Mouse (Mus musculus) embryonic facial prominence, embryonic 14.5 days (tissue): ENCODE results near the gene Evx2. TPM values are rescaled to one million over a fixed set of nuclear protein-coding genes. Genes with fewer than 3 reads are reported as not detected.

Experiments used
- ATAC-seq: fragments of 200-750 bp; cut with Nextera tagmentation; 2 replicates; pipeline ENCODE4 v1.8.0; 2017; ENCODE audit warnings: low read depth, moderate number of reproducible peaks, moderate TSS enrichment
- DNase-seq: peaks from one replicate; pipeline ENCODE4 v3.0.0-alpha.2; 2015; ENCODE audit warnings: low spot score
- H3K27ac ChIP-seq: fragments of 300-500 bp; sonication (generic); replicated peaks from 2 replicates; pipeline ENCODE4 v1.5.1; 2014; ENCODE audit warnings: low read depth, mild to moderate bottlenecking, low read length, moderate library complexity
- H3K27me3 ChIP-seq: fragments of 300-500 bp; sonication (generic); replicated peaks from 2 replicates; pipeline ENCODE4 v1.6.1; 2014; ENCODE audit warnings: low read length; ENCODE audit not compliant: control insufficient read depth, insufficient read depth
- H3K36me3 ChIP-seq: fragments of 300-500 bp; sonication (generic); 2 replicates; pipeline ENCODE4 v1.6.1; 2014; ENCODE audit warnings: low read length, mixed read lengths; ENCODE audit not compliant: control insufficient read depth, insufficient read depth
- H3K4me1 ChIP-seq: fragments of 300-500 bp; sonication (generic); 2 replicates; pipeline ENCODE4 v1.6.1; 2014; ENCODE audit warnings: antibody characterized with exemption, low read length; ENCODE audit not compliant: control insufficient read depth, insufficient read depth
- H3K4me2 ChIP-seq: fragments of 300-500 bp; sonication (generic); 2 replicates; pipeline ENCODE4 v1.6.1; 2014; ENCODE audit warnings: low read depth, mild to moderate bottlenecking, low read length, moderate library complexity, mixed read lengths
- H3K4me3 ChIP-seq: fragments of 300-500 bp; sonication (generic); 2 replicates; pipeline ENCODE4 v1.5.1; 2014; ENCODE audit warnings: low read depth, mild to moderate bottlenecking, low read length
- H3K9ac ChIP-seq: fragments of 300-500 bp; sonication (generic); 2 replicates; pipeline ENCODE4 v1.6.1; 2014; ENCODE audit warnings: low read depth, mild to moderate bottlenecking, low read length, moderate library complexity, mixed read lengths
- H3K9me3 ChIP-seq: fragments of 300-500 bp; sonication (generic); 2 replicates; pipeline ENCODE4 v1.6.1; 2016; ENCODE audit warnings: low read length; ENCODE audit not compliant: control insufficient read depth
- WGBS: fragments of 180-500 bp; shearing (Covaris S2); extraction: QIAGEN DNeasy Blood & Tissue Kit; methylation state at CpG from one replicate; pipeline ENCODE4 v1.1.7; 2014; 5-methylcytosine and 5-hydroxymethylcytosine counted together
- polyA plus RNA-seq: library from polyadenylated mRNA; unstranded; fragments of >200 nt; fragmentation: Nextera tagmentation; extraction: Ambion mirVana; gene quantifications from 2 replicates; pipeline ENCODE4 v1.2.1, GENCODE M21; 2014

The Evx2 gene
- polyA plus RNA-seq: not detected in 2 replicates

DNA sequence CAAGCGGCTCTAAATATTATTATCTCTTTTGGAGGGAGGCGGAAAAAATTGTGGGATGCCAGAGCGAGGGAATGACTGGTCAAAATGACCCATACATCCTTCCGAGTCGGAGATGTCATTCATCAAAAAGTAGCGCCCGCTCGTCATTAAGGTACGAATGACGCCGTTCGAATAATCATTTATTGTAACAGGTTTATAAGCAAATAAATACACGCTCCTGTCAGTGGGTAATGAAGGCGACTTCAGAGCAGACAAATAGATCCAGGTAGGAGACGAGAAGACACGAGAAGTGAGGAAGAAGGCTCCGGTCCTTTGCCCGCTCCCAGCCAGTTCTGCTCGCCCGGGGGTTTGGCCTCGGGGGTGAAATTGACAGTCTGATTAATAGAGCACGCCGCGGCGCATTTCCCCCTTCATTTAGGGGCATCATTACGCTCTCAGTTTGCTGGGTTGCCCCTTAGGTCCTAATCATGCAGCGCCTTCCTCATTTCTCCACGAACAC, at the start of gene Evx2:
Evx2 (minus strand) TSS at position 51 of the 499 bp plus-strand sequence.
- H3K27ac ChIP-seq: no peak within 1 kb of the TSS

DNA sequence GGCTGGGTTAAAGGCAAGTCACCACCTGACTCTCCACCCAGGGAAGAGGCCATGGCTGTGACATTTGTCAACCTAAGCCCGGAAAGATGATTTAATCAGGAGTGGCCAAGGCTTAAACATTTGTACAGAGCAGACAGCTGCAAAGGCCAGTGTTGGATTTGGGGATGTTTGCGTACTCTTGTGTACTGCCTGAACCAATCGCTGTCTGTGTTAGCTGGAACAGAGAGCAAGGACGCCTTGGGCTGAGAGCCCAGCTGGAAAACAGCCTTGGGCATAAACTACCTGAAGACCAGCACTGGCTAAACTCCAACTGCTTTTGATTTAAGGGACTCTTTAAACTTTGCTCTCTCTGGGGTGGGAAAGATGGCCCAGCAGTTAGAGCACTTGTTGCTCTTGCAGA, 49.3 kb upstream of the Evx2 start:
- no peak overlapping the region for H3K9ac ChIP-seq
- H3K4me2 ChIP-seq: no peak overlapping the region
- no peak overlapping the region for H3K27ac ChIP-seq
- no peak for DNase-seq
- no peaks in the 10 kb centered on the region for H3K9me3 ChIP-seq
- 10% methylated on average over 4 of the region's 4 CpGs for WGBS
- peaks cover 97% of the 10 kb centered on the region for H3K27me3 ChIP-seq
- H3K4me1 ChIP-seq: peaks cover 12% of the 10 kb centered on the region; the same call in 1 of the 2 replicates
- no peaks in the 10 kb centered on the region for H3K36me3 ChIP-seq
- ATAC-seq: no peak
- no peak overlapping the region for H3K4me3 ChIP-seq

More for the DNA sequence above, at the start of gene Evx2:
- H3K4me3 ChIP-seq: peak within 1 kb of the TSS; percentile 16; the same call in 1 of the 2 replicates
- peaks cover 100% of the 10 kb centered on the region for H3K27me3 ChIP-seq
- H3K9me3 ChIP-seq: no peaks in the 10 kb centered on the region
- 3% methylated on average over 27 of the region's 28 CpGs for WGBS
- 0 out of 2 replicates have a peak within 1 kb of the TSS, but pooled peaks have one; percentile 18 for H3K4me2 ChIP-seq
- no peak for ATAC-seq
- H3K9ac ChIP-seq: no peak within 1 kb of the TSS
- no peaks in the 10 kb centered on the region for H3K36me3 ChIP-seq
- DNase-seq: no peak
- 0 out of 2 replicates have a peak, but pooled peaks cover 3% of the 10 kb centered on the region for H3K4me1 ChIP-seq

DNA sequence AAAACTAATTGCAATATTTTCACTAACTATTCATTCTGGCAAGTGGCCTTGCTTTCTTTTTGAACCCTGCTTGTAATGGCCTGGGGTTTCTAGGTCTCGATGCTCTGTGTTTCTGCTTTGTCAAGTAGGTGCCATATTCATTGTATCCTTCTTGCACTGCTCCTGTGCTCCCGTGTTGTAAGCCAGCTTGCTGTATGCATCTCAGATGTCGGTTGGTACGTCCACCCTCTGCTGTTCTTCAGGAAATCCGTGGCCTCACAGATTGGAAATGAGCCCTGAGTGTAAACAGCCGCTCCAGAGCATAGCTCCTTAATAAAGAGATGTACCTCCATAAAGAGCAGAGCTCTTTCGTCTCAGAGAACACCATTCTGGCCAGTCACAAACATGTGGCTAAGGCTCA, 48.2 kb upstream of the Evx2 start:
- Histone ChIP-seq H3K36me3 (no peaks in the 10 kb centered on the region), H3K4me2 (no peak overlapping the region), H3K27me3 (peaks cover 97% of the 10 kb centered on the region), H3K4me3 (no peak overlapping the region), H3K27ac (no peak overlapping the region), H3K9ac (no peak overlapping the region), H3K9me3 (no peaks in the 10 kb centered on the region), H3K4me1 (peaks cover 12% of the 10 kb centered on the region; the same call in 1 of the 2 replicates)
- WGBS: 11% methylated on average over 7 of the region's 7 CpGs
- ATAC-seq (no peak), DNase-seq (no peak)

DNA sequence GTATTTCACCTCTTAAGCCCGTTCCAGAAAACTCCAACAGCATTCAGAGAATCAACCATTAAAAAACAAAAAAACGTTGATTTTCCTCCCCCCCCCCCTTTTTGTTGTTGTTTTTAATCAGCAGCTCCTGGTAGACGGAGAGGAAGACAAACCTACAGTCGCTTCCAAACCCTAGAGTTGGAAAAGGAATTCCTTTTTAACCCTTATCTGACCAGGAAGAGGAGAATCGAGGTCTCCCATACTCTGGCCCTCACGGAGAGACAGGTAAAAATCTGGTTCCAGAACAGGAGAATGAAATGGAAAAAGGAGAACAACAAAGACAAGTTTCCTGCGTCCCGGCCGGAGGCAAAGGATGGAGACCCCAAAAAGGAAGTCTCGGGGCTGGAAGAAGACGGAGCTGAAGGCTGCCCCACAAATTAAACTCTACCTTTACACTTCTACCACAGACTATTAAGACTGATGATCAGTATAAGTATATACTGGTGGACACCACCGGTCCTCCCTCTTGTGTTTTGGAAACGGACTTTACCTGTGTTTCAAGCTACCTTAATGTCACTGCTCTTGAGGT, 47.1 kb upstream of the Evx2 start:
- no peaks in the 10 kb centered on the region for H3K9me3 ChIP-seq

DNA sequence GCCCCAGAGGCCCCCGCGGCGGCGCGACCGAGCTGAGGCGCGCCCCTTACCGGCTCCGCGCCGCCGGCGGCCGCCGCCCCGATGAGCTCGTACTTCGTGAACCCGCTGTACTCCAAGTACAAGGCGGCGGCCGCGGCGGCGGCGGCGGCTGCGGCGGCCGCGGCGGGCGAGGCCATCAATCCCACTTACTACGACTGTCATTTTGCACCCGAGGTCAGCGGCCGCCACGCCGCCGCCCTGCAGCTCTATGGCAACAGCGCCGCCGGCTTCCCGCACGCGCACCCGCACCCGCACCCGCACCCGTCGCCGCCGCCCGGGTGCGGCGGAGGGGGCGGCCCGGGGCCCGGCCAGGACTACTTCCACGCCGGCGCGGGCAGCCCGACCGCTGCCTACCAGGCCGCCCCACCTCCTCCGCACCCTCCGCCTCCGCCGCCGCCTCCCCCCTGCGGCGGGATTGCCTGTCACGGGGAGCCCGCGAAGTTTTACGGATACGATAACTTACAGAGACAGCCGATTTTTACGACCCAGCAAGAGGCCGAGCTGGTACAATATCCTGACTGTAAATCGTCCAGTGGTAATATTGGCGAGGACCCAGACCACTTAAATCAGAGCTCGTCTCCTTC, 46.2 kb upstream of the Evx2 start:
- no peaks in the 10 kb centered on the region for H3K36me3 ChIP-seq
- ATAC-seq (0 out of 2 replicates have a peak, but pooled peaks have one; percentile 23), DNase-seq (no peak)
- WGBS: under 1% methylated on average over 15 of the region's 85 CpGs
- 0 out of 2 replicates have a peak overlapping the region, but pooled peaks have one; percentile 28 for H3K27ac ChIP-seq
- H3K9me3 ChIP-seq: no peaks in the 10 kb centered on the region
- peak overlapping the region; percentile 72 for H3K4me2 ChIP-seq
- H3K9ac ChIP-seq: peak overlapping the region; percentile 58
- peak overlapping the region; percentile 44 for H3K4me3 ChIP-seq
- peaks cover 96% of the 10 kb centered on the region for H3K27me3 ChIP-seq
- peaks cover 12% of the 10 kb centered on the region; the same call in 1 of the 2 replicates for H3K4me1 ChIP-seq

More for the DNA sequence above, 47.1 kb upstream of the Evx2 start:
- no peak for DNase-seq
- Histone ChIP-seq H3K36me3 (no peaks in the 10 kb centered on the region), H3K4me1 (peaks cover 12% of the 10 kb centered on the region; the same call in 1 of the 2 replicates), H3K4me2 (peak overlapping the region; percentile 11; the same call in 1 of the 2 replicates), H3K4me3 (peak overlapping the region; percentile 44), H3K27ac (no peak overlapping the region), H3K9ac (no peak overlapping the region), H3K27me3 (peaks cover 96% of the 10 kb centered on the region)
- no peak for ATAC-seq
- 2% methylated on average over 13 of the region's 13 CpGs for whole genome bisulfite sequencing

DNA sequence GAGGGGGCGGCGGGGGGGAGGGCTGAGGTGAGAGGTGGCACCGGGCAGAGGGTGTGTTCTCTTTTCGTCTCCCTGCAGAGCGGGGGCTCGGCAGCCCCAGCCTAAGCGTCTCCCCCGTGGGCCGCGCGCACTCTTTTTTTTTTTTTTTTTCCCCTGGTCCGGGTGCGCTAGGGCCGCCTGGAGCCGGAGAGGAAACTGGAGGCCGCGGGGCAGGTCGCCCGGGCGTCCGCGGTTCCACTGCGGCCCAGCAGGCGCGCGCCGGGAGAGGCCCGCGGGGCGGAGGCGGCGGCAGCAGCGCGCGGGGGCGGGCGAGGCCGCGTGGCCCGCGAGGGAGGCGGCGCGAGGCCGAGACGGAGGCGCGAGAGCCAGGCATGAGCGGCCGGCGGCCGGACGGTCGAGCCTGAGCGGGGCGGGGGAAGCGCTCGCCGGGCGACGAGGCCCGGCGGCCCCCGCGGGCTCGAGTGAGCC, 45.7 kb upstream of the Evx2 start:
- Histone ChIP-seq H3K9me3 (no peaks in the 10 kb centered on the region), H3K9ac (peak overlapping the region; percentile 58), H3K4me3 (peak overlapping the region; percentile 44), H3K4me2 (peak overlapping the region; percentile 72), H3K27me3 (peaks cover 96% of the 10 kb centered on the region), H3K27ac (0 out of 2 replicates have a peak overlapping the region, but pooled peaks have one; percentile 28), H3K36me3 (no peaks in the 10 kb centered on the region), H3K4me1 (peaks cover 12% of the 10 kb centered on the region; the same call in 1 of the 2 replicates)
- ATAC-seq (peak; percentile 22; the same call in 1 of the 2 replicates), DNase-seq (no peak)
- 0% methylated on average over 9 of the region's 66 CpGs for WGBS

DNA sequence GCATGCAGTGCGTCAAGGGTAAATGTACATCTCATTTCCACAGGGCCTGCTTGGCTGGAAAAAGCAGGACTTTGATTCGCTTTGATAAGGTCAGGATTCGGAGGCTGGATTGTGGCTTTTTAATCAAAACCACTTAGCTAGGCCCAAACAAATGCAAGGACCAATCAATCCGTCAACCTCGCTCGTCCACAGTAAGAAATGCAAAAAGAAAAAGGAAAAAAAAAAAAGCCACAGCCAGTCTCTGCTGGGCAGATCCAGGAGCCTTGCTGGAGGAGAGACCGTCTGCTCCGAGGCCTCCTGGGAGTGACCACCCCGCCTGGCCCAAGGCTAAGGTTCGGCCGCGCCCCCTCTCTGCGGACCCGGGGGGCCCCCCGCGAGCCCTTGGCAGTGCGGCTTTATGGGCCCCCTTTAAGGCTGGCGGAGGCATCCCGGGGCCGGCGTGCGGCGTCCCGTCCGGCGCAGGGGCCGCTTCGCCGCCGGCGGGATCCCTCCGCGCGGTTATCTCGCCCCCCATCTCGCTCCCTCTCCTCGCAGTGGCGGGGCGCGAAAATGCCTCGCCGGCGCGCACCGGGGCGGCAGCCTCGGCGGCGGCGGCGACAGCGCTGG, 45.1 kb upstream of the Evx2 start, which contains the start of gene Hoxd8:
Hoxd8 (plus strand) TSS at position 223 of the 606 bp plus-strand sequence.
- peak within 1 kb of the TSS; percentile 58 for H3K9ac ChIP-seq
- ATAC-seq (no peak), DNase-seq (peak; percentile 55)
- no peaks in the 10 kb centered on the region for H3K36me3 ChIP-seq
- H3K27me3 ChIP-seq: peaks cover 96% of the 10 kb centered on the region
- H3K4me3 ChIP-seq: peak within 1 kb of the TSS; percentile 44
- H3K4me2 ChIP-seq: peak within 1 kb of the TSS; percentile 72
- peaks cover 12% of the 10 kb centered on the region; the same call in 1 of the 2 replicates for H3K4me1 ChIP-seq
- H3K9me3 ChIP-seq: no peaks in the 10 kb centered on the region
- WGBS: 4% methylated on average over 9 of the region's 52 CpGs
- H3K27ac ChIP-seq: 0 out of 2 replicates have a peak within 1 kb of the TSS, but pooled peaks have one; percentile 28

DNA sequence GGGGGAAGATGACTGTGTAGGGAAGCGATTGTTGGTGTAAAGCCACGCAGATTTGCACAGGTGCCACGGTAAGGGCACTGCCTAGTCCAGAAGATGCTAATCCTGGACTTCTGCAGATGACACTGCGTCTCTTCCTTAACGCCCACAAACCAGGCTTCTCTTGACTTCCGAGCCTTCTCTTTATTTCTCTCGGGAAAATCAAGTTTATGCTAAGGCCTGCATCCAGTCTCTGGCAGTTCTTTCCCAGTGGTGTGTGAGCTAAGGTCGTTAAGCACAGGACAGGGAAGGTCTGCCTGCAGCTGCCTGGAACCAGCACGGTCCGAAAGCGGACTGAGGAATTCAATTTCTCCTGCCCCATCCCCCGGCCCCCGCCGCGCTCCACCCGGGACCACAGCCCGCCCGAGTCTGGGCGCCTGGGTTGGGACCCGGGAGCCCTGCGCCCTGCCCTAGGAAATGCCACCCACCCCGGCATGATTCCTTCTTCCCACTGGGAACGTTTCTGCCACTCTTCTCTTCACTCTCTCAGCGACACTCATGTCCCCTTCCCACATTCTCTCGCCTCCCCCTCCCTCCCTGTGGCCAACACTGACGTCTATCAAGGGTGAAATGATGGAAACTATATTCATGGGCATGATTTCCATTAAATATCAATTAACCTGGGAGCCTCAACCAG, 44.5 kb upstream of the Evx2 start:
- 0 out of 2 replicates have a peak overlapping the region, but pooled peaks have one; percentile 44 for H3K4me3 ChIP-seq
- no peak overlapping the region for H3K27ac ChIP-seq

More for the DNA sequence above, 44.5 kb upstream of the Evx2 start:
- Histone ChIP-seq H3K9ac (no peak overlapping the region), H3K27me3 (peaks cover 96% of the 10 kb centered on the region), H3K4me1 (peaks cover 12% of the 10 kb centered on the region; the same call in 1 of the 2 replicates), H3K36me3 (no peaks in the 10 kb centered on the region), H3K4me2 (peak overlapping the region; percentile 4; the same call in 1 of the 2 replicates), H3K9me3 (no peaks in the 10 kb centered on the region)
- no peak for DNase-seq
- WGBS: 6% methylated on average over 25 of the region's 26 CpGs
- no peak for ATAC-seq
